Mouse (Mus musculus): ENCODE data around the gene Gm15446. TPM values are rescaled to one million over a fixed set of nuclear protein-coding genes. Genes with fewer than 3 reads are reported as not detected.

Gene Gm15446
- 27.5 TPM for polyA plus RNA-seq (2014; fragmentation: Illumina TruSeq; extraction: RNeasy Lipid Tissue Mini Kit (QIAGEN cat#74804); ENCODE audit: low read depth, low replicate concordance)

GRCm38 (mm10) chr5:109923261-109924071 is at the start of gene Gm15446:
TSS of gene Gm15446 (plus strand) at chr5:109923400.

Other genes starting within 250 kb of the Gm15446 start
- 9.9 TPM for gene 5430403G16Rik, start 232.4 kb upstream of the Gm15446 start, polyA plus RNA-seq (2014; fragmentation: Illumina TruSeq; extraction: RNeasy Lipid Tissue Mini Kit (QIAGEN cat#74804); ENCODE audit: low read depth, low replicate concordance)
- gene 4930522L14Rik, start 171.5 kb upstream of the Gm15446 start, polyA plus RNA-seq (2014; fragmentation: Illumina TruSeq; extraction: RNeasy Lipid Tissue Mini Kit (QIAGEN cat#74804); ENCODE audit: low read depth, low replicate concordance), result 32.8 TPM
- gene Zfp932, start 73.1 kb downstream of the Gm15446 start, polyA plus RNA-seq (2014; fragmentation: Illumina TruSeq; extraction: RNeasy Lipid Tissue Mini Kit (QIAGEN cat#74804); ENCODE audit: low read depth, low replicate concordance), result 114 TPM
- gene Gm17655, start 149.1 kb downstream of the Gm15446 start, polyA plus RNA-seq (2014; fragmentation: Illumina TruSeq; extraction: RNeasy Lipid Tissue Mini Kit (QIAGEN cat#74804); ENCODE audit: low read depth, low replicate concordance), result 15.3 TPM
- 1.6 TPM for gene Gm35315, start 171.0 kb downstream of the Gm15446 start, polyA plus RNA-seq (2014; fragmentation: Illumina TruSeq; extraction: RNeasy Lipid Tissue Mini Kit (QIAGEN cat#74804); ENCODE audit: low read depth, low replicate concordance)
- not detected for gene Plcxd1, start 176.6 kb downstream of the Gm15446 start, polyA plus RNA-seq (2014; fragmentation: Illumina TruSeq; extraction: RNeasy Lipid Tissue Mini Kit (QIAGEN cat#74804); ENCODE audit: low read depth, low replicate concordance)
- gene Gtpbp6, start 184.8 kb downstream of the Gm15446 start, polyA plus RNA-seq (2014; fragmentation: Illumina TruSeq; extraction: RNeasy Lipid Tissue Mini Kit (QIAGEN cat#74804); ENCODE audit: low read depth, low replicate concordance), result not detected
- gene Zfp605, start 186.7 kb downstream of the Gm15446 start, polyA plus RNA-seq (2014; fragmentation: Illumina TruSeq; extraction: RNeasy Lipid Tissue Mini Kit (QIAGEN cat#74804); ENCODE audit: low read depth, low replicate concordance), result 17.5 TPM
- gene Chfr, start 212.4 kb downstream of the Gm15446 start, polyA plus RNA-seq (2014; fragmentation: Illumina TruSeq; extraction: RNeasy Lipid Tissue Mini Kit (QIAGEN cat#74804); ENCODE audit: low read depth, low replicate concordance), result 20.0 TPM

Data from adrenal gland, adult 10 weeks (tissue).